Mouse (Mus musculus): ENCODE measurements around the gene Ccl2. TPM values are rescaled to one million over a fixed set of nuclear protein-coding genes. Genes with fewer than 3 reads are reported as not detected.

Gene Ccl2
- total and polyA plus RNA-seq, 3 experiments: 0.15 TPM; not detected in 2

- H3K4me1 ChIP-seq (ENCODE audit: control insufficient read depth in 1 of 2, insufficient read depth in 2 of 2, low read length in 2 of 2): no peaks in the 10 kb centered on the region
- no peak for DNase-seq (ENCODE audit: low read depth, low spot score)
- H3K79me2 ChIP-seq (ENCODE audit: control insufficient read depth, insufficient read depth, low read length, poor library complexity): no peaks in the 10 kb centered on the region
- H3K27ac ChIP-seq (ENCODE audit: control insufficient read depth, low read depth, low read length): no peak overlapping the region
- TF ChIP-seq NELFE (IDR thresholded peaks at IDR 0.05; ENCODE audit: low read depth, low read length): no peak
- TF ChIP-seq ZNF384 (IDR thresholded peaks at IDR 0.05; ENCODE audit: low read depth, low read length): no peak
- TF ChIP-seq SIN3A (IDR thresholded peaks at IDR 0.05; ENCODE audit: low read length): no peak
- no peak for TF ChIP-seq CTCF (IDR thresholded peaks at IDR 0.05 in 2 of 3, conservative IDR thresholded peaks at IDR 0.05 in 1 of 3; ENCODE audit: control insufficient read depth in 1 of 3, insufficient read depth in 1 of 3, low read depth in 2 of 3, low read length in 3 of 3, poor library complexity in 1 of 3, severe bottlenecking in 1 of 3)
- no peaks in the 10 kb centered on the region for H3K36me3 ChIP-seq (ENCODE audit: control insufficient read depth in 1 of 2, insufficient read depth in 2 of 2, low read length in 2 of 2)
- no peaks in the 10 kb centered on the region for H3K9me3 ChIP-seq (replicated peaks; ENCODE audit: insufficient read depth, low read length)
- no peaks in the 10 kb centered on the region for H3K27me3 ChIP-seq (ENCODE audit: control insufficient read depth in 1 of 2, insufficient read depth in 2 of 2, low read length in 2 of 2)
- no peak overlapping the region for H3K4me3 ChIP-seq (ENCODE audit: control insufficient read depth in 1 of 2, insufficient read depth in 1 of 2, low read depth in 2 of 2, low read length in 2 of 2)
- no peak overlapping the region for H3K9ac ChIP-seq (ENCODE audit: control insufficient read depth, low read depth, low read length, poor library complexity, severe bottlenecking)
These were observed 31.7 kb downstream of the Ccl2 start for GRCm38 (mm10) chr11:82066953-82067571.

- H3K4me3 ChIP-seq (ENCODE audit: control insufficient read depth in 1 of 2, insufficient read depth in 1 of 2, low read depth in 2 of 2, low read length in 2 of 2): no peak overlapping the region
- H3K9ac ChIP-seq (ENCODE audit: control insufficient read depth, low read depth, low read length, poor library complexity, severe bottlenecking): no peak overlapping the region
- H3K27ac ChIP-seq (ENCODE audit: control insufficient read depth, low read depth, low read length): no peak overlapping the region
- no peaks in the 10 kb centered on the region for H3K4me1 ChIP-seq (ENCODE audit: control insufficient read depth in 1 of 2, insufficient read depth in 2 of 2, low read length in 2 of 2)
- H3K79me2 ChIP-seq (ENCODE audit: control insufficient read depth, insufficient read depth, low read length, poor library complexity): no peaks in the 10 kb centered on the region
- no peak for DNase-seq (ENCODE audit: low read depth, low spot score)
- no peaks in the 10 kb centered on the region for H3K27me3 ChIP-seq (ENCODE audit: control insufficient read depth in 1 of 2, insufficient read depth in 2 of 2, low read length in 2 of 2)
- no peaks in the 10 kb centered on the region for H3K9me3 ChIP-seq (replicated peaks; ENCODE audit: insufficient read depth, low read length)
- TF ChIP-seq ELF1 (IDR thresholded peaks at IDR 0.05; ENCODE audit: low read depth, low read length) (no peak), CHD2 (IDR thresholded peaks at IDR 0.05; ENCODE audit: low read length) (no peak), GABPA (IDR thresholded peaks at IDR 0.05; ENCODE audit: low read depth, low read length) (no peak), MEF2A (IDR thresholded peaks at IDR 0.05; ENCODE audit: extremely low read depth, insufficient replicate concordance, low read depth, low read length, poor library complexity, severe bottlenecking) (no peak), TCF12 (IDR thresholded peaks at IDR 0.05; ENCODE audit: low read depth, low read length) (no peak), SMC3 (IDR thresholded peaks at IDR 0.05; ENCODE audit: low read depth, low read length) (no peak), MXI1 (IDR thresholded peaks at IDR 0.05; ENCODE audit: low read depth, low read length) (no peak), NRF1 (IDR thresholded peaks at IDR 0.05; ENCODE audit: insufficient read depth, low read depth, low read length, poor library complexity, severe bottlenecking) (no peak), POLR2AphosphoS2 (IDR thresholded peaks at IDR 0.05; ENCODE audit: low read length) (no peak), MAZ (IDR thresholded peaks at IDR 0.05; ENCODE audit: low read depth, low read length) (no peak)
- no peaks in the 10 kb centered on the region for H3K36me3 ChIP-seq (ENCODE audit: control insufficient read depth in 1 of 2, insufficient read depth in 2 of 2, low read length in 2 of 2)
These were observed 35.7 kb downstream of the Ccl2 start for GRCm38 (mm10) chr11:82071076-82071475.

GRCm38 (mm10) chr11:82072374-82072773, 37.0 kb downstream of the Ccl2 start:
- no peaks in the 10 kb centered on the region for H3K4me1 ChIP-seq (ENCODE audit: control insufficient read depth in 1 of 2, insufficient read depth in 2 of 2, low read length in 2 of 2)
- no peaks in the 10 kb centered on the region for H3K27me3 ChIP-seq (ENCODE audit: control insufficient read depth in 1 of 2, insufficient read depth in 2 of 2, low read length in 2 of 2)
- TF ChIP-seq TAL1 (IDR thresholded peaks at IDR 0.05; ENCODE audit: low read length) (no peak), NRF1 (IDR thresholded peaks at IDR 0.05; ENCODE audit: insufficient read depth, low read depth, low read length, poor library complexity, severe bottlenecking) (no peak), POLR2AphosphoS2 (IDR thresholded peaks at IDR 0.05; ENCODE audit: low read length) (no peak), E2F4 (IDR thresholded peaks at IDR 0.05; ENCODE audit: borderline replicate concordance, low read depth, low read length) (no peak), GATA1 (IDR thresholded peaks at IDR 0.05; ENCODE audit: low read depth, low read length) (no peak), TCF12 (IDR thresholded peaks at IDR 0.05; ENCODE audit: low read depth, low read length) (no peak), UBTF (IDR thresholded peaks at IDR 0.05; ENCODE audit: borderline replicate concordance, insufficient read depth, low read depth, low read length) (no peak), MXI1 (IDR thresholded peaks at IDR 0.05; ENCODE audit: low read depth, low read length) (no peak), POLR2A (IDR thresholded peaks at IDR 0.05; ENCODE audit: control insufficient read depth in 1 of 2, insufficient read depth in 1 of 2, low read depth in 1 of 2, low read length in 2 of 2, poor library complexity in 1 of 2) (no peak), ZNF384 (IDR thresholded peaks at IDR 0.05; ENCODE audit: low read depth, low read length) (no peak), SMC3 (IDR thresholded peaks at IDR 0.05; ENCODE audit: low read depth, low read length) (no peak), MAZ (IDR thresholded peaks at IDR 0.05; ENCODE audit: low read depth, low read length) (no peak), KAT2A (conservative IDR thresholded peaks at IDR 0.05; ENCODE audit: low read depth, low read length) (no peak)
- no peaks in the 10 kb centered on the region for H3K79me2 ChIP-seq (ENCODE audit: control insufficient read depth, insufficient read depth, low read length, poor library complexity)
- no peak overlapping the region for H3K4me3 ChIP-seq (ENCODE audit: control insufficient read depth in 1 of 2, insufficient read depth in 1 of 2, low read depth in 2 of 2, low read length in 2 of 2)
- no peaks in the 10 kb centered on the region for H3K9me3 ChIP-seq (replicated peaks; ENCODE audit: insufficient read depth, low read length)
- H3K27ac ChIP-seq (ENCODE audit: control insufficient read depth, low read depth, low read length): no peak overlapping the region
- DNase-seq (ENCODE audit: low read depth, low spot score): no peak
- H3K9ac ChIP-seq (ENCODE audit: control insufficient read depth, low read depth, low read length, poor library complexity, severe bottlenecking): no peak overlapping the region
- H3K36me3 ChIP-seq (ENCODE audit: control insufficient read depth in 1 of 2, insufficient read depth in 2 of 2, low read length in 2 of 2): no peaks in the 10 kb centered on the region
